In the genomic region with DNA sequence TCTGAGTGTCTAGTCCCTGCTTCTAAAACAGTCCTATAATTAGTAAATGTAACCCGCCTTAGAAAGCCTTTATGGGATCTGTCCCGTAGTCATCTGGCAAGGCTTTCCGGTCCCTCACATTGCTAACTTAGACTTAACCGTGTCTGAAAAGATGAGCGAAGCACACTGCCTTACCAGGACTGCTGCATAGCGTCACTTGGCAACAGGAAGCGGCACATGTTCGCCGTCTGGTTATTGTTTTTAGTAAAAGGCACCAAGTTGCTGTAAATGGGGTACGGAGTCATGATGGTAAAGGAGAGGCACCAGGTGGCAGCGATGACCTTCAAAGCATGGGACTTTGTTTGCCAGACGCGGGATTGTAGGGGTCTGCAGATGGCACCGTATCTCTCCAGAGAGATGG, we compare ENCODE assay signal across 34 mouse cellular contexts. TPM values are rescaled to one million over a fixed set of nuclear protein-coding genes. Genes with fewer than 3 reads are reported as not detected.
DNase-seq lines count a peak whose midpoint lies in the region; ATAC-seq and TF ChIP-seq lines count a peak whose summit lies in the region.
"Had no signal": no experiment of that assay in that cellular context is flagged by ENCODE, and none has a peak within 500 bp of the region (broad histone marks: within the 10 kb centered on the region; RNA-seq: fewer than 3 reads in every experiment).

No protein-coding gene starts in this region.

- no peaks in the 10 kb centered on the region for H3K27me3 ChIP-seq in liver, embryonic 12.5 days (replicated peaks)
- H3K27me3 ChIP-seq in cerebellum, adult 2 months (ENCODE audit: control insufficient read depth, insufficient read depth, low read length), result no peaks in the 10 kb centered on the region
- H3K27me3 ChIP-seq: embryonic facial prominence, embryonic 15.5 days; forebrain, embryonic 13.5 days; hindbrain, embryonic 15.5 days; limb, embryonic 15.5 days had no signal

- H3K4me1 ChIP-seq in liver, embryonic 12.5 days, result no peaks in the 10 kb centered on the region
- no peaks in the 10 kb centered on the region for H3K4me1 ChIP-seq in cerebellum, adult 2 months (ENCODE audit: control insufficient read depth, insufficient read depth, low read length)
- H3K4me1 ChIP-seq: embryonic facial prominence, embryonic 15.5 days had no signal

- no peak for TF ChIP-seq POLR2A in cerebellum, adult 2 months (IDR thresholded peaks at IDR 0.05; ENCODE audit: borderline replicate concordance, insufficient read depth, low read length)

- DNase-seq in frontal cortex, postnatal 36 days (ENCODE audit: low spot score in 2 of 2), result no peak
- peak; percentile 26 to 50 for DNase-seq in right cerebral cortex, postnatal 10 days (ENCODE audit: low spot score in 2 of 2)
- no peak for DNase-seq in right cerebral cortex, postnatal 4 days
- DNase-seq in layer of hippocampus, postnatal 10 days (ENCODE audit: low spot score in 2 of 2), result peak; percentile 29 to 33
- no peak for DNase-seq in cerebellum, adult 2 months
- DNase-seq: adrenal gland, adult 8-10 months; cerebellum, adult 11-12 months; cerebellum, postnatal 10 days; heart, postnatal 14 days; kidney, adult 2 months; kidney, postnatal 4 days; lung, adult 2 months; lung, postnatal 10 days; midbrain, embryonic 14.5 days; right cerebral cortex, postnatal 14 days; thymus, postnatal 4 days had no signal

- no peak overlapping the region for H3K27ac ChIP-seq in liver, embryonic 12.5 days
- H3K27ac ChIP-seq in cerebellum, adult 2 months (ENCODE audit: insufficient read depth, low read length), result no peak overlapping the region
- H3K27ac ChIP-seq: embryonic facial prominence, embryonic 10.5 days; embryonic facial prominence, embryonic 15.5 days; forebrain, embryonic 13.5 days; hindbrain, embryonic 10.5 days; hindbrain, embryonic 15.5 days; limb, embryonic 10.5 days; limb, embryonic 15.5 days; liver, embryonic 14.5 days had no signal

- no peaks in the 10 kb centered on the region for H3K9me3 ChIP-seq in liver, embryonic 12.5 days (replicated peaks)
- H3K9me3 ChIP-seq: embryonic facial prominence, embryonic 10.5 days; embryonic facial prominence, embryonic 15.5 days; forebrain, embryonic 13.5 days; G1E; hindbrain, embryonic 10.5 days; hindbrain, embryonic 15.5 days; limb, embryonic 10.5 days; limb, embryonic 15.5 days had no signal

- no peaks in the 10 kb centered on the region for H3K36me3 ChIP-seq in liver, embryonic 12.5 days
- H3K36me3 ChIP-seq: embryonic facial prominence, embryonic 10.5 days; embryonic facial prominence, embryonic 15.5 days; G1E; hindbrain, embryonic 10.5 days; hindbrain, embryonic 15.5 days; limb, embryonic 10.5 days; limb, embryonic 15.5 days had no signal

- H3K9ac ChIP-seq in liver, embryonic 12.5 days, result no peak overlapping the region
- H3K9ac ChIP-seq: embryonic facial prominence, embryonic 15.5 days; forebrain, embryonic 13.5 days; hindbrain, embryonic 15.5 days; limb, embryonic 15.5 days; liver, embryonic 14.5 days had no signal

- WGBS in liver, embryonic 12.5 days (ENCODE audit: insufficient replicate concordance), result 76% methylated on average over 14 of the region's 14 CpGs
- WGBS in cerebellum, adult 2 months, result 75% methylated on average over 14 of the region's 14 CpGs

- peak; percentile 44 for ATAC-seq in frontal cortex, adult (ENCODE audit: low TSS enrichment)
- ATAC-seq in liver, embryonic 12.5 days, result no peak
- ATAC-seq: forebrain, embryonic 13.5 days; inflammation-experienced regulatory T-cells, adult 6 months had no signal

- TF ChIP-seq CTCF in cerebellum, adult 2 months (IDR thresholded peaks at IDR 0.05; ENCODE audit: borderline replicate concordance, insufficient read depth, low read depth, low read length), result no peak

- H3K4me3 ChIP-seq in liver, embryonic 12.5 days, result no peak overlapping the region
- H3K4me3 ChIP-seq in cerebellum, adult 2 months (replicated peaks; ENCODE audit: insufficient read depth, low read depth, low read length), result no peak overlapping the region
- H3K4me3 ChIP-seq: embryonic facial prominence, embryonic 10.5 days; embryonic facial prominence, embryonic 15.5 days; forebrain, embryonic 13.5 days; hindbrain, embryonic 10.5 days; hindbrain, embryonic 15.5 days; limb, embryonic 10.5 days; limb, embryonic 15.5 days had no signal

- H3K4me2 ChIP-seq in liver, embryonic 12.5 days, result no peak overlapping the region
- H3K4me2 ChIP-seq: embryonic facial prominence, embryonic 15.5 days; forebrain, embryonic 13.5 days; hindbrain, embryonic 15.5 days; limb, embryonic 15.5 days had no signal

RNA-seq across cellular contexts. Expression of gene Cckar, which starts 4.8 kb away (rescaled TPM):
- under 1 TPM in 1 of 2 experiments, not detected in 1; 0.11 TPM for total RNA-seq in layer of hippocampus, postnatal 10 days (2021)
- 0.08 and 0.12 TPM in 2 replicates for polyA plus RNA-seq in liver, embryonic 12.5 days (2016; fragmentation: Nextera tagmentation; extraction: Ambion mirVana)
- polyA plus RNA-seq in cerebellum, adult 2 months (2012; rRNA removed), result 0.46 and 0.49 TPM in 2 replicates
- total RNA-seq: gastrocnemius, adult 8-10 months; gastrocnemius, postnatal 4 days; monocyte, adult 5-6 weeks had no signal
- polyA plus RNA-seq: cortical plate, adult 2 months; frontal cortex, adult 2 months; G1E; inflammation-experienced regulatory T-cells, adult 6 months; thymus, postnatal 0 days had no signal

Comparison
In these comparisons a context has a peak if more than half of its experiments do, and no peak if none do; other contexts are left out.
1. DNase-seq: peak in right cerebral cortex, postnatal 10 days (2 of 2) and layer of hippocampus, postnatal 10 days (2 of 2); none in frontal cortex, postnatal 36 days (0 of 2), right cerebral cortex, postnatal 4 days (single experiment) and cerebellum, adult 2 months (0 of 2).